Mouse (Mus musculus) heart, postnatal 36 days (tissue): ENCODE measurements around the gene Supt5. TPM values are rescaled to one million over a fixed set of nuclear protein-coding genes. Genes with fewer than 3 reads are reported as not detected.

Experiments used
- DNase-seq, 2 experiments: peaks; one replicate each; pipeline ENCODE4 v3.0.0; 2021 to 2022
- intact Hi-C: fragments of 180-260 bp; cut with DNase I; formaldehyde crosslinking; loops from one replicate; pipeline ENCODE4 v1.15.1; 2025
- total RNA-seq, 2 experiments: library from RNA; stranded (reverse); gene quantifications; 2 replicates each; pipeline ENCODE4 v1.2.3; 2021

Gene Supt5
- total RNA-seq, 2 experiments from 2014 or later = 56.8 to 62.8 TPM

GRCm38 (mm10) chr7:28376011-28376771 is 37.6 kb upstream of the Supt5 start:
- DNase-seq = peak; percentile 85 to 88
- intact Hi-C loops = loop anchor here (5.0 to 10.0 kb wide), 3 partner anchors 431 to 1041 kb away; partner anchors contain the start of genes Hnrnpl and Ltbp4

- intact Hi-C loops = loop anchor here (5.0 to 10.0 kb wide), 3 partner anchors 432 to 1041 kb away; partner anchors contain the start of genes Hnrnpl and Ltbp4
- peak; percentile 90 to 91 for DNase-seq
Measured at GRCm38 (mm10) chr7:28375176-28375921, 36.8 kb upstream of the Supt5 start.

- no peak for DNase-seq
- intact Hi-C loops = loop anchor here (5.0 to 10.0 kb wide), 3 partner anchors 433 to 1040 kb away; partner anchors contain the start of genes Hnrnpl and Ltbp4
Measured at GRCm38 (mm10) chr7:28374647-28375046, 36.1 kb upstream of the Supt5 start.

- intact Hi-C loops = loop anchor here (1.0 to 10.0 kb wide), 3 partner anchors 12 to 1039 kb away; partner anchors contain the start of gene Ltbp4
- no peak for DNase-seq
Measured at GRCm38 (mm10) chr7:28373891-28374495, 35.4 kb upstream of the Supt5 start.

- intact Hi-C loops = loop anchor here (1.0 to 10.0 kb wide), 3 partner anchors 13 to 1038 kb away; partner anchors contain the start of gene Ltbp4
- peak; percentile 83 for DNase-seq
Measured at GRCm38 (mm10) chr7:28373131-28373581, 34.6 kb upstream of the Supt5 start.

GRCm38 (mm10) chr7:28372251-28373108 is 33.9 kb upstream of the Supt5 start, which contains the start of gene Plekhg2:
Gene Plekhg2, minus strand, starts transcription at chr7:28372599.
- intact Hi-C loops = loop anchor here (1.0 to 10.0 kb wide), 3 partner anchors 14 to 1038 kb away; partner anchors contain the start of gene Ltbp4
- peak; percentile 99 to 100 for DNase-seq

GRCm38 (mm10) chr7:28371514-28371989 is 33.0 kb upstream of the Supt5 start:
- peak; percentile 78 to 82 for DNase-seq
- intact Hi-C loops = loop anchor here (2.0 to 10.0 kb wide), 3 partner anchors 21 to 1037 kb away; partner anchors contain the start of genes Ltbp4 and Rps16

- intact Hi-C loops = loop anchor here (2.0 to 10.0 kb wide), 3 partner anchors 20 to 1036 kb away; partner anchors contain the start of genes Ltbp4 and Rps16
- no peak for DNase-seq
Measured at GRCm38 (mm10) chr7:28370977-28371513, 32.5 kb upstream of the Supt5 start.

- intact Hi-C loops = loop anchor here (2.0 to 10.0 kb wide), 3 partner anchors 19 to 1035 kb away; partner anchors contain the start of genes Ltbp4 and Rps16
Measured at GRCm38 (mm10) chr7:28370051-28370450, 31.5 kb upstream of the Supt5 start.

GRCm38 (mm10) chr7:28368276-28368920 is 29.9 kb upstream of the Supt5 start:
- intact Hi-C loops = no loop called here
- no peak for DNase-seq

More at GRCm38 (mm10) chr7:28370051-28370450, 31.5 kb upstream of the Supt5 start:
- no peak for DNase-seq

GRCm38 (mm10) chr7:28367663-28368275 is 29.2 kb upstream of the Supt5 start:
- intact Hi-C loops = no loop called here
- no peak for DNase-seq

GRCm38 (mm10) chr7:28362441-28363060 is 24.0 kb upstream of the Supt5 start:
- intact Hi-C loops = no loop called here

GRCm38 (mm10) chr7:28361647-28362341 is 23.2 kb upstream of the Supt5 start:
- no peak for DNase-seq
- intact Hi-C loops = no loop called here

More at GRCm38 (mm10) chr7:28362441-28363060, 24.0 kb upstream of the Supt5 start:
- no peak for DNase-seq

GRCm38 (mm10) chr7:28360291-28360690 is 21.7 kb upstream of the Supt5 start:
- no peak for DNase-seq
- intact Hi-C loops = no loop called here

- intact Hi-C loops = no loop called here
- no peak for DNase-seq
Measured at GRCm38 (mm10) chr7:28359854-28360253, 21.3 kb upstream of the Supt5 start.

- DNase-seq = no peak
- intact Hi-C loops = no loop called here
Measured at GRCm38 (mm10) chr7:28358431-28358830, 19.9 kb upstream of the Supt5 start.

GRCm38 (mm10) chr7:28357984-28358383 is 19.4 kb upstream of the Supt5 start:
- intact Hi-C loops = no loop called here
- no peak for DNase-seq
